Mouse (Mus musculus) cortical plate, adult 2 months (tissue): ENCODE data around the gene Sumf1. TPM values are rescaled to one million over a fixed set of nuclear protein-coding genes. Genes with fewer than 3 reads are reported as not detected.

Source experiments
- H3K27ac ChIP-seq: fragments of 200-500 bp; 2 replicates; pipeline ENCODE4 v1.5.1; 2012; ENCODE audit warnings: low read length, control low read depth, inconsistent platforms; ENCODE audit not compliant: insufficient read depth
- H3K4me1 ChIP-seq: fragments of 200-500 bp; 2 replicates; pipeline ENCODE4 v1.6.1; 2011; ENCODE audit warnings: low read length; ENCODE audit not compliant: control insufficient read depth, insufficient read depth
- H3K4me3 ChIP-seq: fragments of 200-500 bp; 2 replicates; pipeline ENCODE4 v1.5.1; 2011; ENCODE audit warnings: mild to moderate bottlenecking, low read length, control low read depth; ENCODE audit not compliant: insufficient read depth
- CTCF ChIP-seq: fragments of 200-500 bp; IDR thresholded peaks from 2 replicates; pipeline ENCODE4 v1.5.1; 2011; ENCODE audit warnings: mild to moderate bottlenecking, control low read depth, low read length; ENCODE audit not compliant: insufficient read depth; ENCODE audit errors: extremely low read depth
- POLR2A ChIP-seq: fragments of 200-500 bp; IDR thresholded peaks from 2 replicates; pipeline ENCODE4 v1.6.1; 2011; ENCODE audit warnings: mild to moderate bottlenecking, low read length, control low read depth; ENCODE audit not compliant: insufficient read depth; ENCODE audit errors: extremely low read depth
- polyA plus RNA-seq: library from polyadenylated mRNA; depleted of rRNA; stranded (reverse); fragments of >200 nt; gene quantifications from 2 replicates; pipeline ENCODE4 v1.2.3, GENCODE M21; 2012

Sumf1 gene
- polyA plus RNA-seq, 1 experiment: 17.6 TPM

- TF ChIP-seq CTCF (no peak), POLR2A (no peak)
- no peak overlapping the region for H3K4me3 ChIP-seq
- H3K4me1 ChIP-seq: peaks cover 4% of the 10 kb centered on the region
- H3K27ac ChIP-seq: no peak overlapping the region
Observed at GRCm38 (mm10) chr6:108137031-108137430, 48.4 kb downstream of the Sumf1 start.

GRCm38 (mm10) chr6:108136286-108136685, 49.1 kb downstream of the Sumf1 start:
- H3K4me1 ChIP-seq: peaks cover 4% of the 10 kb centered on the region
- no peak overlapping the region for H3K27ac ChIP-seq
- H3K4me3 ChIP-seq: no peak overlapping the region
- TF ChIP-seq CTCF (no peak), POLR2A (no peak)

GRCm38 (mm10) chr6:108132268-108132935, 53.0 kb downstream of the Sumf1 start:
- no peak overlapping the region for H3K27ac ChIP-seq
- H3K4me3 ChIP-seq: no peak overlapping the region
- TF ChIP-seq POLR2A (no peak), CTCF (no peak)
- H3K4me1 ChIP-seq: peaks cover 8% of the 10 kb centered on the region

- H3K4me3 ChIP-seq: no peak overlapping the region
- H3K4me1 ChIP-seq: peaks cover 6% of the 10 kb centered on the region
- TF ChIP-seq POLR2A (no peak), CTCF (no peak)
- H3K27ac ChIP-seq: no peak overlapping the region; the same call in 1 of the 2 replicates
Observed at GRCm38 (mm10) chr6:108130718-108131117, 54.7 kb downstream of the Sumf1 start.

- Histone ChIP-seq H3K4me3 (no peak overlapping the region), H3K4me1 (peaks cover 4% of the 10 kb centered on the region), H3K27ac (no peak overlapping the region)
- TF ChIP-seq CTCF (no peak), POLR2A (no peak)
Observed at GRCm38 (mm10) chr6:108126631-108127030, 58.8 kb downstream of the Sumf1 start.

GRCm38 (mm10) chr6:108125474-108125873, 59.9 kb downstream of the Sumf1 start:
- Histone ChIP-seq H3K4me1 (peaks cover under 1% of the 10 kb centered on the region; the same call in 1 of the 2 replicates), H3K4me3 (no peak overlapping the region), H3K27ac (no peak overlapping the region)
- TF ChIP-seq CTCF: no peak
- TF ChIP-seq POLR2A: no peak

- Histone ChIP-seq H3K4me1 (no peaks in the 10 kb centered on the region; the same call in 1 of the 2 replicates), H3K27ac (no peak overlapping the region), H3K4me3 (no peak overlapping the region)
- TF ChIP-seq CTCF (no peak), POLR2A (no peak)
Observed at GRCm38 (mm10) chr6:108117881-108118280, 67.5 kb downstream of the Sumf1 start.

GRCm38 (mm10) chr6:108114971-108115370, 70.4 kb downstream of the Sumf1 start:
- TF ChIP-seq CTCF (no peak), POLR2A (no peak)
- no peak overlapping the region for H3K27ac ChIP-seq
- H3K4me3 ChIP-seq: no peak overlapping the region
- no peaks in the 10 kb centered on the region; the same call in 1 of the 2 replicates for H3K4me1 ChIP-seq

GRCm38 (mm10) chr6:108111693-108112092, 73.7 kb downstream of the Sumf1 start:
- Histone ChIP-seq H3K4me3 (no peak overlapping the region), H3K4me1 (no peaks in the 10 kb centered on the region), H3K27ac (no peak overlapping the region)
- no peak for TF ChIP-seq CTCF
- no peak for TF ChIP-seq POLR2A

- Histone ChIP-seq H3K4me1 (no peaks in the 10 kb centered on the region), H3K27ac (no peak overlapping the region), H3K4me3 (no peak overlapping the region)
- TF ChIP-seq CTCF: no peak
- no peak for TF ChIP-seq POLR2A
Observed at GRCm38 (mm10) chr6:108110336-108110735, 75.0 kb downstream of the Sumf1 start.
